Mouse (Mus musculus): Measurements from ENCODE around the gene Ern2. TPM values are rescaled to one million over a fixed set of nuclear protein-coding genes. Genes with fewer than 3 reads are reported as not detected.

The Ern2 gene
- polyA plus RNA-seq, 1 experiment from 2014 or later = 1.7 TPM

DNA sequence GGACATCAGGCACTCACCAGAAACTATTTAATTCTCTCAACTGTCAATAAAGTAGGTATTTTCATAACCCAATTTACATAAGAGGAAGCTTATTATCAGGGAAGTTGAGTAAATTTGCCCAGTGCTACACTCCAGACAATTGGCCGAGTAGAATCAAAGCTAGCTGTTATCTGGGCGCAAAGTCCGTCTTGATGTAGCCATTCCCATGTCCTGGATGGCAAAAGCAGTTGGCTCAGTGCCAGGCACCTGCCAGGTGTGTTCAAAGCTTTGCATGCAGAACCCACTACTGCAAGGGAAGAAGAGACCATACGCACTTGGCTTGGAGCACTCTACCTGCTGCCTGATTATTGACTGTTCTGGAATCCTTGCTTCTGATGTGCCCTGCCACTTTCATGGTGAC lies 33.5 kb downstream of the Ern2 start:
- peak; percentile 73 for DNase-seq (ENCODE audit: low spot score)
- no peak overlapping the region for H3K4me3 ChIP-seq (ENCODE audit: low read depth, low read length)
- WGBS = 72% methylated on average over 4 of the region's 4 CpGs
- no peaks in the 10 kb centered on the region for H3K27me3 ChIP-seq (replicated peaks; ENCODE audit: control insufficient read depth, insufficient read depth, low read length)
- no peaks in the 10 kb centered on the region for H3K9me3 ChIP-seq (ENCODE audit: control insufficient read depth, low read length)
- no peak overlapping the region for H3K9ac ChIP-seq (ENCODE audit: low read length)
- no peak overlapping the region for H3K4me2 ChIP-seq (ENCODE audit: low read length)
- 0 out of 2 replicates have a peak, but pooled peaks cover 1% of the 10 kb centered on the region for H3K4me1 ChIP-seq (replicated peaks; ENCODE audit: control insufficient read depth, insufficient read depth, low read length)
- peak; percentile 77 for ATAC-seq (replicated peaks; ENCODE audit: low FRiP score, low TSS enrichment, low read depth)
- H3K27ac ChIP-seq (ENCODE audit: low read depth) = no peak overlapping the region
- peaks cover 21% of the 10 kb centered on the region for H3K36me3 ChIP-seq (ENCODE audit: control insufficient read depth, insufficient read depth, low read length)

DNA sequence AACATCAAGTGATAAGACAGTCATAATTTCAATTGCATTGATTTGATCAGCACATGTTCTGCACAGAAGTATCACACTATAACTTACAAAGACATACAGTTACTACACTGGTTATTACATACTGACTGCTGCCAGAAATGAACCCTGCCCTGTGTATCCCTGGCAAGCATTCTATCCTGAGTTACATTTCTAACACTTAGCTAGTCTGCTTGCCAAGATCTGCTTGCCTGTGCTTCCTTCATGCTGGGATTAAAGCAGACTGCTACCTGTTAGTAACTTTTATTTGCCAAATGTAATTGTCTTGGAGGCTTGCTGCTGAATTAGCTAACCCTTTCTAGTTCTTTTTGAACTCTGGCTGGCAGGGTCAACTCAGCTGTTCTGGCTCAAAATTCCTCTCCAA lies 45.0 kb downstream of the Ern2 start:
- Histone ChIP-seq H3K36me3 (ENCODE audit: control insufficient read depth, insufficient read depth, low read length) (peaks cover 98% of the 10 kb centered on the region), H3K4me1 (replicated peaks; ENCODE audit: control insufficient read depth, insufficient read depth, low read length) (no peaks in the 10 kb centered on the region), H3K4me3 (ENCODE audit: low read depth, low read length) (no peak overlapping the region), H3K9me3 (ENCODE audit: control insufficient read depth, low read length) (no peaks in the 10 kb centered on the region), H3K9ac (ENCODE audit: low read length) (no peak overlapping the region), H3K4me2 (ENCODE audit: low read length) (no peak overlapping the region), H3K27me3 (replicated peaks; ENCODE audit: control insufficient read depth, insufficient read depth, low read length) (no peaks in the 10 kb centered on the region), H3K27ac (ENCODE audit: low read depth) (no peak overlapping the region)
- DNase-seq (ENCODE audit: low spot score) (no peak), ATAC-seq (replicated peaks; ENCODE audit: low FRiP score, low TSS enrichment, low read depth) (no peak)

DNA sequence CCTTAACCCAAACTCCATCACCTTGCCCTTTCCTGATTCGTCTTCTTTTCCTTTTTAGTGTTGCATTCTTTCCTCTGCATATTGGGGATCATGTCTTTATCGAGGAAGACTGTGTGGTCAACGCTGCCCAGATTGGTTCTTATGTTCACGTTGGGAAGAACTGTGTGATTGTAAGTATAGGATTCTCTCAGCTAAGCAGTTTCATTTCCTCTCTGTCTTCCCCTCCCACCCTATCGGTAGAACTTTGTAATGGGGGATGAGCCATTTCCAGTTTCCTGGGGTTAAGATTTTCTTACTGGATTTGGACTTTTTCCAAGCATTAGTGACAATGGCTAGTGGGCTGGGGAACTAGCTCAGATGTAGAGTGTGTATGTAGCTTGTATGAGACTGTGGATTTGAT lies 47.8 kb downstream of the Ern2 start:
- Histone ChIP-seq H3K9ac (ENCODE audit: low read length) (no peak overlapping the region), H3K9me3 (ENCODE audit: control insufficient read depth, low read length) (no peaks in the 10 kb centered on the region), H3K4me2 (ENCODE audit: low read length) (no peak overlapping the region), H3K4me1 (replicated peaks; ENCODE audit: control insufficient read depth, insufficient read depth, low read length) (peaks cover 4% of the 10 kb centered on the region; the same call in 1 of the 2 replicates), H3K27me3 (replicated peaks; ENCODE audit: control insufficient read depth, insufficient read depth, low read length) (no peaks in the 10 kb centered on the region), H3K4me3 (ENCODE audit: low read depth, low read length) (no peak overlapping the region), H3K36me3 (ENCODE audit: control insufficient read depth, insufficient read depth, low read length) (peaks cover 87% of the 10 kb centered on the region), H3K27ac (ENCODE audit: low read depth) (no peak overlapping the region)
- DNase-seq (ENCODE audit: low spot score) (no peak), ATAC-seq (replicated peaks; ENCODE audit: low FRiP score, low TSS enrichment, low read depth) (no peak)
- 88% methylated on average over 5 of the region's 5 CpGs for WGBS

DNA sequence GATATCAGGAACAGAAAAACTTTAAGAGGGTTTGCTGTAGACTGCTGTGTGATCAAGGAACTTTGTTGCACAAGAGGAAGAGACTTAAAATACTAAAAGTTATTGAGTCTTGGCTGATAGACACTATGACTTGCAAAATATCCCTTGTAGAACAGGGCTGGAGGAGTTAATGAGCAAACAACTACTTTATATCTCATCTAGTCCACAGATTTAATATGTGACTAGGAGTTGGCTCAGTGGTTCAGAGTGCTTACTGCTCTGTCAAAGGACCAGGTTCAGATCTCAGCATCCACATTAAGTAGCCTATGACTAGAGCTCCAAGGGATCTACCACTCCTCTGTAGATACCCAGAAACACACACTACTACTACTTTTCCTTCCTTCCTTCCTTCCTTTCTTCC lies 48.9 kb downstream of the Ern2 start:
- DNase-seq (ENCODE audit: low spot score) (no peak), ATAC-seq (replicated peaks; ENCODE audit: low FRiP score, low TSS enrichment, low read depth) (no peak)
- Histone ChIP-seq H3K4me1 (replicated peaks; ENCODE audit: control insufficient read depth, insufficient read depth, low read length) (peaks cover 5% of the 10 kb centered on the region; the same call in 1 of the 2 replicates), H3K4me3 (ENCODE audit: low read depth, low read length) (no peak overlapping the region), H3K4me2 (ENCODE audit: low read length) (no peak overlapping the region), H3K9ac (ENCODE audit: low read length) (no peak overlapping the region), H3K36me3 (ENCODE audit: control insufficient read depth, insufficient read depth, low read length) (peaks cover 76% of the 10 kb centered on the region), H3K27ac (ENCODE audit: low read depth) (no peak overlapping the region), H3K27me3 (replicated peaks; ENCODE audit: control insufficient read depth, insufficient read depth, low read length) (no peaks in the 10 kb centered on the region), H3K9me3 (ENCODE audit: control insufficient read depth, low read length) (no peaks in the 10 kb centered on the region)

DNA sequence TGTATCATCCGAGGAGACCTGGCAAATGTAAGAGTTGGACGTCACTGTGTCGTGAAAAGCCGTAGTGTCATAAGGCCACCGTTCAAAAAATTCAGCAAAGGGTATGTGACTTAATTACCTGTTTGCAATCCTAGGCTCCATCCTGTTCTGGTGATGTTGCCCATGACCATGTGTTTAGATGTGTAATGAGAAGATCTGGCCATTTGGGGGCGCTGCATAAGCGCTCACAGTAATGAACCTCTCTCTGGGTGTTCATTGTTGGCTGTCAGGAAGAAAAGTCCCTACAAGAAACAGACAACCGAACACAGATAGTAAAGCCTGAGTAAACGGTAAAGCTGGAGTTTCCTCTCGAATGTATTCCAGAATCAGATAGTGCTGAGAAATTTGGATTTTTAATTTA lies 50.9 kb downstream of the Ern2 start:
- H3K27ac ChIP-seq (ENCODE audit: low read depth) = no peak overlapping the region
- ATAC-seq (replicated peaks; ENCODE audit: low FRiP score, low TSS enrichment, low read depth) = no peak
- H3K27me3 ChIP-seq (replicated peaks; ENCODE audit: control insufficient read depth, insufficient read depth, low read length) = no peaks in the 10 kb centered on the region
- no peaks in the 10 kb centered on the region for H3K9me3 ChIP-seq (ENCODE audit: control insufficient read depth, low read length)
- H3K36me3 ChIP-seq (ENCODE audit: control insufficient read depth, insufficient read depth, low read length) = peaks cover 57% of the 10 kb centered on the region
- DNase-seq (ENCODE audit: low spot score) = no peak
- no peak overlapping the region for H3K4me2 ChIP-seq (ENCODE audit: low read length)
- H3K4me3 ChIP-seq (ENCODE audit: low read depth, low read length) = no peak overlapping the region
- WGBS = 71% methylated on average over 10 of the region's 10 CpGs
- peaks cover 13% of the 10 kb centered on the region; the same call in 1 of the 2 replicates for H3K4me1 ChIP-seq (replicated peaks; ENCODE audit: control insufficient read depth, insufficient read depth, low read length)
- H3K9ac ChIP-seq (ENCODE audit: low read length) = no peak overlapping the region

DNA sequence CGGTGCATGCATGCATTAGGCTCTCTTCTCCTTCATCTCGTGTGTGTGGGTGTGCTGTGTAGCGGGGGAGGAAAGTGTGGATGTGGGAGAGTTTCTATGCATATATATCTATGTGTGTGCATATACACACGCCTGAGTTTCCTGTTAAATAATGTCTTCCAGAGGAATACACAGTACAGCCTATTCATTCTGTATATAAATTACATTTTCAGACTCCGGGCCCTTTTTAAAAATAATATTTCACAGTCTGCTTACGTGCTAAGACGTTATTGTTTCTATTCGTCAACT lies 52.7 kb downstream of the Ern2 start:
- no peak overlapping the region for H3K27ac ChIP-seq (ENCODE audit: low read depth)
- no peaks in the 10 kb centered on the region for H3K9me3 ChIP-seq (ENCODE audit: control insufficient read depth, low read length)
- DNase-seq (ENCODE audit: low spot score) (no peak), ATAC-seq (replicated peaks; ENCODE audit: low FRiP score, low TSS enrichment, low read depth) (no peak)
- H3K9ac ChIP-seq (ENCODE audit: low read length) = peak overlapping the region; percentile 90
- H3K36me3 ChIP-seq (ENCODE audit: control insufficient read depth, insufficient read depth, low read length) = peaks cover 51% of the 10 kb centered on the region
- peak overlapping the region; percentile 77 for H3K4me2 ChIP-seq (ENCODE audit: low read length)
- H3K27me3 ChIP-seq (replicated peaks; ENCODE audit: control insufficient read depth, insufficient read depth, low read length) = no peaks in the 10 kb centered on the region
- peak overlapping the region; percentile 87 for H3K4me3 ChIP-seq (ENCODE audit: low read depth, low read length)
- peaks cover 13% of the 10 kb centered on the region; the same call in 1 of the 2 replicates for H3K4me1 ChIP-seq (replicated peaks; ENCODE audit: control insufficient read depth, insufficient read depth, low read length)
- 15% methylated on average over 8 of the region's 8 CpGs for WGBS

DNA sequence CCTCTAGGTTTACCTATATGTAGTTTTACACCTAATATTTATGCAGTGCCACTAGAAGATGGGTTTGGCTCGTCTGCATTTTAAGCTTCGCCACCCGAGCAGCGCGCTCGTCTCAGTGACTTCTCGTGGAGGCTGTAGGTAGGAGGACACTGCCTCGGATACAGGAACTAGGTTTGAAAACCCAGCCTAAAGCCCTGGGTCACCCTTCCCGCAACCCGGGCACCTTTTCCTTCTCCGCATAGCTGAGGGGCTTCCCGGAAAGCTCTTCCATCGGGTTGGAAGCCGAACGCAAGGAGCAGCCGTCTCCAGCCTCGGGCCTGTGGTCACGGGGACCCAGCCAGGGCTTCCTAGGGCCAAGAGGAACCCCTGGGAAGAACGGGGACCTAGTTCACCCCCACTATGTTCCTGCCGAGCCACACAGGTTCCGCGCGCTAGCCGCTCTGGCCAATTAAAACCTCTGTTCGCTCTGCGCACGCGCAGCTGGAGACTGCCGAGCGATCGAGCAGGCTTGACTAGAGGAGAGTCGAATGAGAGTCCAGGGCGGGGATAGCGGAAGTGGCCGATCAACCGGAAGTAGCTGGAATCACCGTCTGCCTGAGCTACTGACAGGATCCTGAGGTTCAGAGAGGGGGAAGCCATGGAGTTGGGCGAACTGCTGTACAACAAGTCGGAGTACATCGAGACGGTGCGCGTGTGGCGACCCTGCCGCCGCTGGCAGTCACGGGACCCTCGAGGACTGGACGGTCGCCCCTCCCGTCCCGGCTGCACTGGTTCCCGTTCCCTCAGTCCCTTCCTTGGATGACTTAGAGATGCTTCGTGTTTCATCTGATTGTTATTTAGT lies 53.3 kb downstream of the Ern2 start, which contains the start of the genes Palb2 and Dctn5:
Gene Palb2 (minus strand): TSS at position 489 of the 841 bp plus-strand sequence.
Gene Dctn5 (plus strand): TSS at position 545 of the 841 bp plus-strand sequence.
- Histone ChIP-seq H3K36me3 (ENCODE audit: control insufficient read depth, insufficient read depth, low read length) (peaks cover 51% of the 10 kb centered on the region), H3K4me3 (ENCODE audit: low read depth, low read length) (peak within 1 kb of the TSS; percentile 87), H3K9ac (ENCODE audit: low read length) (peak within 1 kb of the TSS; percentile 90), H3K27ac (ENCODE audit: low read depth) (peak within 1 kb of the TSS; percentile 51; the same call in 1 of the 2 replicates), H3K27me3 (replicated peaks; ENCODE audit: control insufficient read depth, insufficient read depth, low read length) (no peaks in the 10 kb centered on the region), H3K4me1 (replicated peaks; ENCODE audit: control insufficient read depth, insufficient read depth, low read length) (peaks cover 13% of the 10 kb centered on the region; the same call in 1 of the 2 replicates), H3K4me2 (ENCODE audit: low read length) (peak within 1 kb of the TSS; percentile 87), H3K9me3 (ENCODE audit: control insufficient read depth, low read length) (no peaks in the 10 kb centered on the region)
- WGBS = under 1% methylated on average over 54 of the region's 54 CpGs
- ATAC-seq (replicated peaks; ENCODE audit: low FRiP score, low TSS enrichment, low read depth) = peak; percentile 96
- DNase-seq (ENCODE audit: low spot score) = peak; percentile 99

DNA sequence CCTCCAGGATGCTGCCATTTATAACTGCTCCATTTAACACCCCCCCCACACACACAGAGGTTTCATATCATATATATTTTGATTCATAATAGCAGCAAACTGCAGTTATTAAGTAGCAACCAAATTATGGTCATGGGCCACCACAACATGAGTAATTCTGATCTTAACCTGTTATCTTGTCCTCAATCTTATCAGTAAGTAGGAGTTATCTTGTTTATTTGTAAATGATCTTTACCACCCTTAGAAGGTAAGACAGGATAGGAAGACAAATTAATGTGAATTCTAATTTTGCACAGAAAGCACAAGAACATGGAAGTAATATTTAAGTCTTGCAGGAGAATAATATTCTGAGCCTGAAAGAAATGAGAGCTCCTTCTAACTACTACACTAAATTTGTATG lies 54.2 kb downstream of the Ern2 start:
- no peak overlapping the region for H3K27ac ChIP-seq (ENCODE audit: low read depth)
- no peak for DNase-seq (ENCODE audit: low spot score)
- H3K9me3 ChIP-seq (ENCODE audit: control insufficient read depth, low read length) = no peaks in the 10 kb centered on the region
- H3K36me3 ChIP-seq (ENCODE audit: control insufficient read depth, insufficient read depth, low read length) = peaks cover 50% of the 10 kb centered on the region
- H3K9ac ChIP-seq (ENCODE audit: low read length) = peak overlapping the region; percentile 90
- peaks cover 13% of the 10 kb centered on the region; the same call in 1 of the 2 replicates for H3K4me1 ChIP-seq (replicated peaks; ENCODE audit: control insufficient read depth, insufficient read depth, low read length)
- peak overlapping the region; percentile 87 for H3K4me2 ChIP-seq (ENCODE audit: low read length)
- ATAC-seq (replicated peaks; ENCODE audit: low FRiP score, low TSS enrichment, low read depth) = no peak
- no peaks in the 10 kb centered on the region for H3K27me3 ChIP-seq (replicated peaks; ENCODE audit: control insufficient read depth, insufficient read depth, low read length)
- peak overlapping the region; percentile 87 for H3K4me3 ChIP-seq (ENCODE audit: low read depth, low read length)

DNA sequence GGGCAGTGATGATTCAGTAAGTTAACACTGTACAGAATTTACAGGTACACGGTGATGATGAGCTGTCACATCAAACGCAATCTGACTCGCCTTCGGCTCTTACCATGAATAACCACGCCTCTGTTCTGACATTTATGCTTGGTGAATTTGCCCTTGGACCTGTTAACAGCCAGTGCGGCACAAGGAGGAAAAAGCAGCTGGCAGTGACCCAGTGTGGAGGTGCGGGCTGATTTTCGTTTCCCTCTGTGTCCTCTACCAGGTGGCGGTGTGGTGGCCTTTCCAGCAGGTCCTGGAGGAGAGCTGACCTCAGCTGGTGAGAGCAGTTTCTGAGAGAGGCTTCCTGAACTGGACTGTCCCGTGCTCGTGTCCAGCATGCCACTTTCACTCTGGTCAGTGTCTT lies 59.1 kb downstream of the Ern2 start:
- Histone ChIP-seq H3K36me3 (ENCODE audit: control insufficient read depth, insufficient read depth, low read length) (peaks cover 64% of the 10 kb centered on the region), H3K9me3 (ENCODE audit: control insufficient read depth, low read length) (no peaks in the 10 kb centered on the region), H3K27ac (ENCODE audit: low read depth) (no peak overlapping the region), H3K4me2 (ENCODE audit: low read length) (no peak overlapping the region), H3K4me1 (replicated peaks; ENCODE audit: control insufficient read depth, insufficient read depth, low read length) (peaks cover 6% of the 10 kb centered on the region; the same call in 1 of the 2 replicates), H3K27me3 (replicated peaks; ENCODE audit: control insufficient read depth, insufficient read depth, low read length) (no peaks in the 10 kb centered on the region), H3K9ac (ENCODE audit: low read length) (no peak overlapping the region), H3K4me3 (ENCODE audit: low read depth, low read length) (no peak overlapping the region)
- 95% methylated on average over 11 of the region's 11 CpGs for WGBS
- DNase-seq (ENCODE audit: low spot score) (no peak), ATAC-seq (replicated peaks; ENCODE audit: low FRiP score, low TSS enrichment, low read depth) (no peak)
